Mouse (Mus musculus) ES-Bruce4 (cell line): ENCODE data around the gene Ispd.

Experiments
- CTCF ChIP-seq: IDR thresholded peaks from one replicate; pipeline ENCODE4 v1.8.1; 2011; ENCODE audit warnings: low read depth, low read length
- EP300 ChIP-seq: IDR thresholded peaks from 2 replicates; pipeline ENCODE4 v1.6.1; 2011; ENCODE audit warnings: low read depth, low read length; ENCODE audit not compliant: insufficient read depth

- TF ChIP-seq CTCF, result no peak
- TF ChIP-seq EP300, result no peak
Observed at GRCm38 (mm10) chr12:36666771-36667170, 285.5 kb downstream of the Ispd start.
